Mouse (Mus musculus): ENCODE results near the gene Zdhhc19.

Gene Zdhhc19

GRCm38 (mm10) chr16:32495965-32496364 lies at the start of gene Zdhhc19:
Gene Zdhhc19 (plus strand): TSS chr16:32496265.
- DNase-seq, result no peak

DNA sequence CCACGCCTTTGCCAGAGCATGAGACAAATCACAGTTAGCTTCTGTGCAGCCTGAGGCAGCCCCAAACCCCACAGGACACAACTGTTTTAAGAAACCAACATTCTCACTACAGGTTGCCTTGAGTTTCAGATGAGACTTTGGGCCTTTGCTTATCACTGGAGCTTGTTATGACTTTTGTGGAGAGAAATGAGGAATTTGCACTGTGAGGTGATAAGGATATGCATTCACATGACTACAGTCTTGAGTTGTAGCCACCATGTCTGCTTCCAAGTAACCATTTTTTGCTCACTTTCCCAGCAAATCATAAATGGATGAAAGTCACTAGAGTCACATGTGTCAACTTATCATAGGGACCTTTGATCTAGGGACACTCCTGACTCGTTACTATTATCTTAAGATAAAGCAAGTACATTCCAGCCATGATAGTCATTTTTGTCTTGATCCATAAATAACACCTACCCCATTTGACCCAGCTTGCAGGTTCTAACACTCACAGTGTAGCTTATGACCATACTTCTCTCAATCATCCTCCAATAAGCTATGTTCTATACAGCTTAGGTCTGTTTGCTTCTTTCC lies 49.4 kb upstream of the Zdhhc19 start:
- no peak for DNase-seq

- DNase-seq, result no peak
Measured at GRCm38 (mm10) chr16:32449665-32450064, 46.4 kb upstream of the Zdhhc19 start.

GRCm38 (mm10) chr16:32450133-32450532 lies 45.9 kb upstream of the Zdhhc19 start:
- no peak for DNase-seq

DNA sequence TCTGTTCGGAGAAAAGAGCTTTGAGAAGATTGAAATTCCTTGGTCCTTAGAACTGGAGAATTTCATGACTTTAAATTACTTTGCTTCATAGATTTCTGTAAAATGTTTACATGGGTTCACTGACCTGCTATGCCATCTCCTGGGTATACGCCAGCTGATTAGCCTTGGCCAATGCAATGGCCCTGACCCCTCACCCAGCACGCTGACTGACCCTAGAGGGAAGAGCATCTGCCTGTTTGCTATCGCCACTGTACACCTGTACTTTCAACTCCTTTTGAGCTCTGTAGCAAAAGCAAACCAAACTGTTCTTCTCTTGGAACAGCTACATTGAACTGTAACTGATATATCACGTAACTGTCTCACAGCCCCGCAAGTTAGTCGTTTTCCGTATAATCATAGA lies 43.0 kb upstream of the Zdhhc19 start:
- no peak for DNase-seq

DNA sequence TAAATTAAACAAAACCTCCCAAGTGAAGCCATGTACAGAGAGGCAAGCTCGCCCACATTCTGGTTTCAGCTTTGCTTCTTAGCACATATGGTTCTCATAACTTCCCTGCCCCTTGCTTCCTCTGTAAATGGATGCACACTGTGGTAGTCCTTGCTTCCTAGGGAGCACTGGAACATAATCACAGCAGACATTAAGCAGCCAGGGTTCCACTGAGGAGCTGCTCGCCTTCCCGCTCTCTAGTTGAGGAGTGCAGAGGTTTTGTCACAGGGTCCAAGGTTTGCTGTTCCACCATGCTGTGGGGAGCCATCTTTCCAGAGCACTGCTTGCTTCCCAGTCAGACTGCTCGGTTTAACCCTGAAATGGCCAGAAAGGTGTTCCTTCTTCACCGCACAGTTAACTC lies 41.4 kb upstream of the Zdhhc19 start:
- DNase-seq, result no peak

GRCm38 (mm10) chr16:32456086-32456485 lies 40.0 kb upstream of the Zdhhc19 start:
- no peak for DNase-seq

- no peak for DNase-seq
Measured at GRCm38 (mm10) chr16:32456761-32457160, 39.3 kb upstream of the Zdhhc19 start.

- peak; percentile 69 for DNase-seq
Measured at GRCm38 (mm10) chr16:32457589-32458386, 38.3 kb upstream of the Zdhhc19 start.

DNA sequence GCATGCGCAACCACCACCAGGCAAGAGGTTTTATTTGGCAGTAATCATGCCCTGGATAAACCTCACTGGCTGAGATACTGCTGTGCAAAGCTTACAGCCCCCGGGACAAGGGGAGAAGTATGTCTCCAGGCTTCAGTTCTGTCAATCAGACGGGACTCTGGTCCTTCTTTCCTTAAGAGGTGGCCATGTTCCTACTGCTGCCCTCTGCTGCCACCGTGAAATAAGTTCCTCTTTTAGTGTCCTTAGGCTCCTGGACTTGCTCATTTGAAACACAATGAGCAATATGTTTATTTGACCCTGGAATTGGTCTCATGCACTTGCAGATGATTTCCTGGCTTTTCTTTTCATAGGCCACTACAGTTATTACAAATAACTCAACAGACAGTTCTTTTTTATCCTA lies 35.5 kb upstream of the Zdhhc19 start:
- DNase-seq, result no peak

DNA sequence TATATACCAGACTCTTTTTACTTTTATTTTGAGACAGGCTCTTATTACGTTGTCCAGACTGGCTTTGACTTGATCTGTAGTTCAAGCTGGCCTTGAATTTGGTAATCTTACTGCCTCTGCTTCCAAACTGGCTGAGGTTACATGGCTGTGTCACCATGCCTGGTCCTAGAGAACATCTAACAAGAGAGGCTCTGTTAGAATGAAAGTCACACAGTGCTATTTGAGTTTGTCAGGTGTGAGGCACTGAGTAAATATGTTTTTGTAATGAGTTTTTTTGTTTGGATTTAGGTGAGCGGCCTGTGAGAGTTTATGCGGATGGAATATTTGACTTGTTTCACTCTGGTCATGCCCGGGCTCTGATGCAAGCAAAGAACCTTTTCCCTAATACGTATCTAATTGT lies 34.4 kb upstream of the Zdhhc19 start:
- DNase-seq, result no peak

- DNase-seq, result no peak
Measured at GRCm38 (mm10) chr16:32462950-32463349, 33.1 kb upstream of the Zdhhc19 start.

- DNase-seq, result no peak
Measured at GRCm38 (mm10) chr16:32463426-32463825, 32.6 kb upstream of the Zdhhc19 start.

DNA sequence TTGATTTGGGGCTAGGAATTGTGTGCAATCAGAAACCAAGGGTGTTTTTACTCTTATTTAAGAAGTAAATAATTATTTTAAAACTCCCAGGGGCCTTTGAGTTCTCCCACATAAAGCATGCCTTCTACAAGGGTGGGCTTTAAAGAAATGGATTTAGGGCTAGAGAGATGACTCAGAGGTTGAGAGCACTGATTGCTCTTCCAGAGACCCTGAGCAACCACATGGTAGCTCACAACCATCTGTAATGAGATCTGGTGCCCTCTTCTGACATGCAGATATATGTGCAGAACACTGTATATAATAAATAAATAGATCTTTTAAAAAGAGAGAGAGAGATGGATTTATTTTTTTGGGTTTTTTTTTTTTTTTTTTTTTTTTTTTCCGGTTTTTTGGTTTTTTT lies 31.2 kb upstream of the Zdhhc19 start:
- DNase-seq, result no peak

DNA sequence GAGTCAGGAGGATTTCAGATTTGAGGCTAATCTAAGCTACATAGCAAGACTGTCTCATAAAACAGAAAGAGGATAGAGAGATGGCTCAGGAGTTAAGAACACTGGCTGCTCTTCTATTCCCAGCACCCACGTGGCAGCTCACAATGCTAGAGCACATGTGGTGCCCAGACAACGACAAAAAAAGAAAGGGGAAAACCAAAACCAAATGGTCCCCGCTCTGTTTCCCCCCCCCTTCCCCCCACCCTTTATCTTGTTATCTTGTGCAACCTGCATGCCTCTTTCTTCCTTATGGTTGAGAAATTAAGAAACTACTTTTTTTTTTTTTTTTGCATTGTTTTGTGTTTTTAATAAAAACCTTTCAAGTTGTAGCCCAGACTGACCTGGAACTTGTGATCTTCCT lies 27.6 kb upstream of the Zdhhc19 start:
- no peak for DNase-seq

GRCm38 (mm10) chr16:32469404-32470105 lies 26.5 kb upstream of the Zdhhc19 start:
- no peak for DNase-seq

- DNase-seq, result no peak
Measured at GRCm38 (mm10) chr16:32472276-32473015, 23.6 kb upstream of the Zdhhc19 start.

GRCm38 (mm10) chr16:32477315-32477714 lies 18.8 kb upstream of the Zdhhc19 start:
- DNase-seq, result no peak

- DNase-seq, result no peak
Measured at GRCm38 (mm10) chr16:32479415-32479814, 16.6 kb upstream of the Zdhhc19 start.

DNA sequence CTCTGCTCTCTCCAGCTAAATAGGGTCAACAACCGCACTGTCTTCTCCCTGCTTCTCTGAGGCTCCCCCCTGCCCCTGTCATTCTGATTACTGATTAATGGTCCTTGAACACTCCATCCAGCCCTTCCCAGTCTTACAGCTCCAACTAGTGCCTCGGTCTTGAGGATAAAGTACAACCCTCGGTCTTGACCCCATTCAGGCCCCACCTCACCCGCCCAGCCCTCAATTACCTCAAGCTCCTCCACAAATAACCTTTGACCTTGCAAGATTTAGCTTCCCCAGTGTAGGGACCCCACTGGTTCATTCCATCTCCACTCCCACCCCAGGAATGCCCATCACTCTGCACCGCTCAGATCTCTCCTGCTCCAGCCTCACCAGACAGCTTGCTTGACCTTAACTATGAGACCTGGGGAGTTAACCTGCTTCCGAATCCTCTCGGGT lies 11.6 kb upstream of the Zdhhc19 start:
- peak; percentile 45 for DNase-seq

- no peak for DNase-seq
Measured at GRCm38 (mm10) chr16:32485209-32485608, 10.9 kb upstream of the Zdhhc19 start.

GRCm38 (mm10) chr16:32486046-32486445 lies 10.0 kb upstream of the Zdhhc19 start:
- DNase-seq, result no peak
